Mouse (Mus musculus): Measurements from ENCODE around the gene Hist1h2bn. TPM values are rescaled to one million over a fixed set of nuclear protein-coding genes. Genes with fewer than 3 reads are reported as not detected.
"Not testable (repeated sequence)": the region's sequence is repeated elsewhere in the genome, so short reads cannot be mapped to it uniquely, and the experiment has no call there.

The Hist1h2bn gene
- polyA plus RNA-seq, 1 experiment from 2014 or later, result 1.8 TPM

GRCm38 (mm10) chr13:21745006-21745405, 8.9 kb upstream of the Hist1h2bn start:
- no peak for ATAC-seq (ENCODE audit: insufficient number of reproducible peaks, low FRiP score, low TSS enrichment, low read depth)
- DNase-seq (ENCODE audit: low spot score), result no peak
- Histone ChIP-seq H3K9ac (ENCODE audit: low read length) (no peak overlapping the region), H3K36me3 (ENCODE audit: control insufficient read depth, insufficient read depth, low read length) (no peaks in the 10 kb centered on the region), H3K4me1 (ENCODE audit: control insufficient read depth, insufficient read depth, low read length) (no peaks in the 10 kb centered on the region), H3K27me3 (ENCODE audit: control insufficient read depth, insufficient read depth, low read length) (no peaks in the 10 kb centered on the region), H3K9me3 (ENCODE audit: control insufficient read depth, low read length) (no peaks in the 10 kb centered on the region), H3K4me3 (ENCODE audit: low read depth, low read length) (no peak overlapping the region), H3K4me2 (ENCODE audit: low read depth, severe bottlenecking) (no peak overlapping the region), H3K27ac (replicated peaks; ENCODE audit: low read depth, low read length) (no peak overlapping the region)
- WGBS, result 87% methylated on average over 1 of the region's 1 CpGs

GRCm38 (mm10) chr13:21749387-21750158, 4.3 kb upstream of the Hist1h2bn start:
- Histone ChIP-seq H3K4me1 (ENCODE audit: control insufficient read depth, insufficient read depth, low read length) (no peaks in the 10 kb centered on the region), H3K4me3 (ENCODE audit: low read depth, low read length) (peak overlapping the region; percentile 56), H3K9me3 (ENCODE audit: control insufficient read depth, low read length) (no peaks in the 10 kb centered on the region), H3K4me2 (ENCODE audit: low read depth, severe bottlenecking) (peak overlapping the region; percentile 83), H3K36me3 (ENCODE audit: control insufficient read depth, insufficient read depth, low read length) (no peaks in the 10 kb centered on the region), H3K27ac (replicated peaks; ENCODE audit: low read depth, low read length) (peak overlapping the region; percentile 98), H3K27me3 (ENCODE audit: control insufficient read depth, insufficient read depth, low read length) (no peaks in the 10 kb centered on the region), H3K9ac (ENCODE audit: low read length) (peak overlapping the region; percentile 76)
- no peak for ATAC-seq (ENCODE audit: insufficient number of reproducible peaks, low FRiP score, low TSS enrichment, low read depth)
- peak; percentile 67 for DNase-seq (ENCODE audit: low spot score)
- 5% methylated on average over 5 of the region's 5 CpGs for WGBS

GRCm38 (mm10) chr13:21750159-21751017, 3.5 kb upstream of the Hist1h2bn start, which contains the start of gene Hist1h4k:
Gene Hist1h4k, minus strand, starts transcription at chr13:21750505.
- DNase-seq (ENCODE audit: low spot score) (peak; percentile 99), ATAC-seq (ENCODE audit: insufficient number of reproducible peaks, low FRiP score, low TSS enrichment, low read depth) (peak; percentile 88)
- Histone ChIP-seq H3K4me3 (ENCODE audit: low read depth, low read length) (peak within 1 kb of the TSS; percentile 56), H3K9ac (ENCODE audit: low read length) (peak within 1 kb of the TSS; percentile 76), H3K27ac (replicated peaks; ENCODE audit: low read depth, low read length) (peak within 1 kb of the TSS; percentile 98), H3K4me2 (ENCODE audit: low read depth, severe bottlenecking) (peak within 1 kb of the TSS; percentile 83)
- under 1% methylated on average over 41 of the region's 56 CpGs for WGBS
- not testable (repeated sequence) for H3K36me3 ChIP-seq (ENCODE audit: control insufficient read depth, insufficient read depth, low read length); H3K27me3 ChIP-seq (ENCODE audit: control insufficient read depth, insufficient read depth, low read length); H3K4me1 ChIP-seq (ENCODE audit: control insufficient read depth, insufficient read depth, low read length); H3K9me3 ChIP-seq (ENCODE audit: control insufficient read depth, low read length)

DNA sequence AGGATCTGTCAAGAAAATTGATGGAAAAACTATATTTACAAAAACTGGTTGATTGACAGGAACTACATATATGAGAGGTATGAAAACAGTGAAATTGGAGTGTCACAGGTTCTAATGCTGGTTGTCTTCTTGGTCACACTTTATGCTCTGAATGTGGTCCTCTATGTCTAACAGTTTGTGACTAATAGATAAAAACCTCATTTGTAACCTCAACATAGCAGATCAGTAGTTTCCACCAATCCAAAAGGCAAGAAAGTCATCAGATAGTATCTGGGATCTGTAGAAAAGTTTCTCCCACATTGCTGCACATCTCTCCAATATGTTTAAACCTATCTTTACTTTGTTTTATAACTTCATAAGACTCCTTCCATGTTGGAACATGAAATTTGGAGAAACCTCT, 2.5 kb upstream of the Hist1h2bn start:
- no peak for ATAC-seq (ENCODE audit: insufficient number of reproducible peaks, low FRiP score, low TSS enrichment, low read depth)
- no peak overlapping the region for H3K4me3 ChIP-seq (ENCODE audit: low read depth, low read length)
- H3K27me3 ChIP-seq (ENCODE audit: control insufficient read depth, insufficient read depth, low read length), result no peaks in the 10 kb centered on the region
- no peak overlapping the region for H3K4me2 ChIP-seq (ENCODE audit: low read depth, severe bottlenecking)
- no peak overlapping the region for H3K9ac ChIP-seq (ENCODE audit: low read length)
- H3K27ac ChIP-seq (replicated peaks; ENCODE audit: low read depth, low read length), result peak overlapping the region; percentile 53
- no peaks in the 10 kb centered on the region for H3K36me3 ChIP-seq (ENCODE audit: control insufficient read depth, insufficient read depth, low read length)
- no peaks in the 10 kb centered on the region for H3K4me1 ChIP-seq (ENCODE audit: control insufficient read depth, insufficient read depth, low read length)
- no peaks in the 10 kb centered on the region for H3K9me3 ChIP-seq (ENCODE audit: control insufficient read depth, low read length)
- DNase-seq (ENCODE audit: low spot score), result no peak

GRCm38 (mm10) chr13:21751827-21752226, 2.1 kb upstream of the Hist1h2bn start:
- Histone ChIP-seq H3K27ac (replicated peaks; ENCODE audit: low read depth, low read length) (peak overlapping the region; percentile 92; the same call in 1 of the 2 replicates), H3K27me3 (ENCODE audit: control insufficient read depth, insufficient read depth, low read length) (no peaks in the 10 kb centered on the region), H3K4me3 (ENCODE audit: low read depth, low read length) (no peak overlapping the region), H3K9me3 (ENCODE audit: control insufficient read depth, low read length) (no peaks in the 10 kb centered on the region), H3K4me1 (ENCODE audit: control insufficient read depth, insufficient read depth, low read length) (no peaks in the 10 kb centered on the region), H3K9ac (ENCODE audit: low read length) (no peak overlapping the region), H3K36me3 (ENCODE audit: control insufficient read depth, insufficient read depth, low read length) (no peaks in the 10 kb centered on the region), H3K4me2 (ENCODE audit: low read depth, severe bottlenecking) (no peak overlapping the region)
- WGBS, result 89% methylated on average over 3 of the region's 3 CpGs
- ATAC-seq (ENCODE audit: insufficient number of reproducible peaks, low FRiP score, low TSS enrichment, low read depth), result no peak
- DNase-seq (ENCODE audit: low spot score), result peak; percentile 23

DNA sequence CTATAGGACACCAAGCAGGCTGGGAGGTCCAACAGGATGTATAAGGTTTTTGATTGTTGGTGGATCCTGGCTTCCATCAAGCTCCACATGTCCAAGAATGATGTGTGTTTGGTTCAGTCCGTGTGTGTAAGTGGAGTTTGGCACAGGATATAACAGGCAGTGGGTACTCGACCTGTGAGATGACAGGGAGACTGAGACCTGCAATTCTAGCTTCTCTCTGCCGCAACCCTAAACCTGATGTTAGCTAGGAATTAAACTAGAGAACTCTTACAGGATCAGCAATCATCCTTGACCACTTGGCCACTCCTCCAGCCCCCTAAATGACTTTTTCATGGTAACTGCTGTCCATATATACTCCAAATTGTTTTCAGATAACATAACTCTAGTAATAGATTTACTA, 1.6 kb upstream of the Hist1h2bn start:
- no peaks in the 10 kb centered on the region for H3K27me3 ChIP-seq (ENCODE audit: control insufficient read depth, insufficient read depth, low read length)
- H3K36me3 ChIP-seq (ENCODE audit: control insufficient read depth, insufficient read depth, low read length), result no peaks in the 10 kb centered on the region
- DNase-seq (ENCODE audit: low spot score) (peak; percentile 55), ATAC-seq (ENCODE audit: insufficient number of reproducible peaks, low FRiP score, low TSS enrichment, low read depth) (no peak)
- no peak overlapping the region for H3K9ac ChIP-seq (ENCODE audit: low read length)
- no peaks in the 10 kb centered on the region for H3K4me1 ChIP-seq (ENCODE audit: control insufficient read depth, insufficient read depth, low read length)
- no peaks in the 10 kb centered on the region for H3K9me3 ChIP-seq (ENCODE audit: control insufficient read depth, low read length)
- peak overlapping the region; percentile 92 for H3K27ac ChIP-seq (replicated peaks; ENCODE audit: low read depth, low read length)
- H3K4me3 ChIP-seq (ENCODE audit: low read depth, low read length), result no peak overlapping the region
- 45% methylated on average over 3 of the region's 3 CpGs for WGBS
- H3K4me2 ChIP-seq (ENCODE audit: low read depth, severe bottlenecking), result peak overlapping the region; percentile 55; the same call in 1 of the 2 replicates

DNA sequence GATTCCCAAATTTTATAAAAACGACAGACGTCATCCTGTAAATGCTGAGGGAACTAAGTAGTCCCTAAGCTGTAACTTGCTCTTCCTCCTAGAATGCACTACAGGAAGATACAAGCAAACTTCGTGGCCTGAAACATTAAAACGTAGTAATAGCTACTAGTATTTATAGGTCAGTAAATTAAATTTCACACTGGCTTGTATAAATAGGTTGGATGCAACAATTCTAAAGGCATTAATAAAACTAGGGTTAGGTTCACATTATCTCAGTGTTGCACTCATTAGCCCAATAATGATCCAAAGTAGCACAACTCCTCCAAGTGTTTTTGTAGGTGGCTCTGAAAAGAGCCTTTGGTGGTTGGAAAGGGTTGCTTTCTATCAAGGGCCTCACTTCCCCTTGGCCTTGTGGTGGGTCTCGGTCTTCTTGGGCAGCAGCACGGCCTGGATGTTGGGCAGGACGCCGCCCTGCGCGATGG, 836 bp upstream of the Hist1h2bn start:
- Histone ChIP-seq H3K9me3 (ENCODE audit: control insufficient read depth, low read length) (no peaks in the 10 kb centered on the region), H3K4me1 (ENCODE audit: control insufficient read depth, insufficient read depth, low read length) (no peaks in the 10 kb centered on the region), H3K36me3 (ENCODE audit: control insufficient read depth, insufficient read depth, low read length) (no peaks in the 10 kb centered on the region), H3K27ac (replicated peaks; ENCODE audit: low read depth, low read length) (peak overlapping the region; percentile 92), H3K27me3 (ENCODE audit: control insufficient read depth, insufficient read depth, low read length) (no peaks in the 10 kb centered on the region), H3K9ac (ENCODE audit: low read length) (peak overlapping the region; percentile 67), H3K4me3 (ENCODE audit: low read depth, low read length) (peak overlapping the region; percentile 35), H3K4me2 (ENCODE audit: low read depth, severe bottlenecking) (peak overlapping the region; percentile 55)
- DNase-seq (ENCODE audit: low spot score) (no peak), ATAC-seq (ENCODE audit: insufficient number of reproducible peaks, low FRiP score, low TSS enrichment, low read depth) (no peak)
- WGBS, result 5% methylated on average over 10 of the region's 10 CpGs

GRCm38 (mm10) chr13:21754294-21755001, 525 bp downstream of the Hist1h2bn start:
- peak overlapping the region; percentile 83 for H3K27ac ChIP-seq (replicated peaks; ENCODE audit: low read depth, low read length)
- not testable (repeated sequence) for ATAC-seq (ENCODE audit: insufficient number of reproducible peaks, low FRiP score, low TSS enrichment, low read depth); H3K4me1 ChIP-seq (ENCODE audit: control insufficient read depth, insufficient read depth, low read length); H3K27me3 ChIP-seq (ENCODE audit: control insufficient read depth, insufficient read depth, low read length); H3K9me3 ChIP-seq (ENCODE audit: control insufficient read depth, low read length); H3K36me3 ChIP-seq (ENCODE audit: control insufficient read depth, insufficient read depth, low read length)
- H3K4me2 ChIP-seq (ENCODE audit: low read depth, severe bottlenecking), result peak overlapping the region; percentile 52
- DNase-seq (ENCODE audit: low spot score), result peak; percentile 53
- peak overlapping the region; percentile 59 for H3K9ac ChIP-seq (ENCODE audit: low read length)
- H3K4me3 ChIP-seq (ENCODE audit: low read depth, low read length), result peak overlapping the region; percentile 35
- WGBS, result under 1% methylated on average over 19 of the region's 26 CpGs

Measured in limb, embryonic 11.5 days (tissue).